Mouse (Mus musculus) right cerebral cortex, postnatal 4 days (tissue): ENCODE measurements at regions not wholly inside any gene's neighbourhood (a gene's known extent, or its start where the extent isn't known, plus 50 kb on each side); places are given as distances from the start of the nearest gene placed in this dataset.
"Not testable (repeated sequence)": the region's sequence is repeated elsewhere in the genome, so short reads cannot be mapped to it uniquely, and the experiment has no call there.

Source experiments
- DNase-seq: peaks from one replicate; pipeline ENCODE4 v3.0.0-alpha.2; 2022

- no peak for DNase-seq
Measured at GRCm38 (mm10) chr14:76746282-76746681, 189.6 kb upstream of the Serp2 start.

GRCm38 (mm10) chr14:76744674-76745433, 188.2 kb upstream of the Serp2 start:
- no peak for DNase-seq

GRCm38 (mm10) chr14:76742297-76742696, 185.6 kb upstream of the Serp2 start:
- DNase-seq = no peak

DNA sequence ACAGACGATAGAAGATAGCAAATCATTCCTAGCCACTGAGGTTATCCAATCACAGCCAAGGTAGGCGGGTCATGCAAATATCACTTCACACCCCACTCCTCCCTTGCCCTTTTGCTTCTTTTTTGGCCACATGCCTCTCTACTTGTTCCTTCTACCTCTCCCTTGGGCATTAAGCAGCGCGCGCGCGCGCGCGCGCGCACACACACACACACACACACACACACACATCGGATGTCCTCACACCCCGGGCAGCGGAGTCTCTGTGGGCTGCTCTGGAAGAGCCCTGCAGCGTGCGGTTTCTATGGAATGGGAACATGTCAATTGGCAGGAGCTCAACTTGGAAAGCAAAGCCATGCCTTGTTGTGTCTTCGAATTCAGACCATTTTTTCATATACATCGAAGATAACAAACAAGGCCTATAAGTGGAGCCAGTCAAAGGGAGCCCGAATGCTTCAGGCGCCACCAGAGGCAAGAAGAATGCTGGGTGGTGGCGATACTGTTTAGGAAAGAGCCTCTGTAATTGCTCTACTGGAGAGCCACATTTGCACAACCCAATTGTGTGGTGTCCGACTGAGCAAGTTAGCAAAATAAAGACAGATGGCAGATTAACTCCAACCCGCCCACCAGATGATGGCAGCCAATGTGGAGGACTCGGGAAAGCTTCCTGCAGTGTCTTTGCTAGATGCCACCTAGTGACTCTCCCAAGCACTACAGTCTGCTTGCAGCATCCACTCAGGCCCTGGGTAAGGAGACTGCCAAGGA, 183.3 kb upstream of the Serp2 start:
- peak; percentile 70 for DNase-seq

DNA sequence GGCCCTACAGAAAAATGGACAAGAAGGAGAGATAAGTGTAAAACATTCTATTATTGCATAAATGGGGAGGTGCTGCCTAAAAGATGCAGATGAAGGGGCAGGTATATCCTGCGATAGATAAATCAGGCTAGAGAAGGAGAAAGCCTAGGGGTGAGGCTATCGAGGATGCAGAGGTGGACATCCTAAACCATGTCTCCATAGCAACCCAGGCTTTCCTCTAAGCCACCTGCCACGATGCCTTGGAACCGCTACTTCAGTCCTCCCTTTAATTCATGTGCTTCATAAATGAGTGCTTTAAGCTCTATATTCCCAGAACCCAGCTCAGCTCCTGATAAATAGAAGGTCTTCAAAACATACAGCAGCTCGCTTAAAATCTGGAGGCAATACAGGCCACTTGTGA, 179.3 kb upstream of the Serp2 start:
- no peak for DNase-seq

DNA sequence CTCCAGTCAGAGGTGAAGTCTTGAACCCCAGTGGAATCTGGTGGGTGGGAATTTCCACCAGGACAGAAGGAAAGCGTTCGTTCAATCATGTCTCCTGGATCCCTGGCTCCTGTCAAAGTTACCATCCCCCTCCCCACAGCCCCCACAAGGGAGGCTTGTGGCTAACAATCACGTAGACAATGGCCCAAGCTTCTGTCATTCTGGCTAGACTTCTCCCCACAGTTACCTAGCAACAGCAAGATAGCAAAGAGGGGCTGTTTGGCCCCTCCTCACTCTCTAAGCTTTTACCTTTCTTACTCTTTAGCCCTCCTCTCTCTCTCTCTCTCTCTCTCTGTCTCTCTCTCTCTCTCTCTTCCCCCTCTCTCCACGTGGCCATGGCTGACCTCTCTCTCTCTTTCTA, 178.4 kb upstream of the Serp2 start:
- DNase-seq = no peak

GRCm38 (mm10) chr14:76733258-76733823, 176.7 kb upstream of the Serp2 start:
- DNase-seq = no peak

DNA sequence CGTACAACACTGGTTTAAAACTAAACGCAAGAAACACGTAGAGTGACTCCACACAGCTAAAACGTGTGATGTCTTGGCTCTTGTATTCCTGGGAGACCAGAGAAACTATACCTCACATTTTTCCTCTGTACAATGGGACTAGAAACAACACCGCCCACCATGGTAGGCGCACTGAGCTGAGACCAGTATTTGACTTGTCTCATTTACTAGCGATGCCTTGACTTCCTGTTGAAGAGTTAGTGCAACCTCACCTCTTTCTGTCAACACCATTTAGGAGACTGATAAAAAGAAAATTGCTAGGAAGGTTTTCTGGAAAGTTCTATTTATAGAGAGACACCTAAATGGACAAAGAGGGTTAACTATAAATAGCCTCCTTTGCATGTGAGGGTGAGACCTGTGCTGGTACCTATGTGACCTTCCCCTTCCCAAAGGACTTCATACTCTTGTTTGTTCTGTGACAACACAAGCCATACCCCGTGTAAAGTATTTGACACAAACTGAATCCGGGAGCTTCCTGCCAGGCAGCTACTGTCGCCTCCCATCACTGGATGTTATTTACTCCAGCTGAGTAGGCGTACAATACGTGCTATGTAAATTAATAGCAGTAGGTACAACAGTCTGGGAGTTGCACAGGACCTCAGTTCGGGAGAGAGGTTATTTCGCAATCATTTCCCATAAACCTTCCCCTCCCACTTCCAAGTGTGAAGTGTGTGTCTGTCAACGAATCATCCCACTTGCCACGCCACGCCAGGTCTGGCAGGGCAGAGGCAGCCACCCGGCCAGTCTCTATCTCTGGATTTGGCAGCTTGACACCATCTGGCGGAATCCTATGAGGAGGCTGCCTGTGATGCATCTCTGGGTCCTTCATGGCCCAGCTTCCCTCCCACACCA, 174.7 kb upstream of the Serp2 start:
- no peak for DNase-seq

DNA sequence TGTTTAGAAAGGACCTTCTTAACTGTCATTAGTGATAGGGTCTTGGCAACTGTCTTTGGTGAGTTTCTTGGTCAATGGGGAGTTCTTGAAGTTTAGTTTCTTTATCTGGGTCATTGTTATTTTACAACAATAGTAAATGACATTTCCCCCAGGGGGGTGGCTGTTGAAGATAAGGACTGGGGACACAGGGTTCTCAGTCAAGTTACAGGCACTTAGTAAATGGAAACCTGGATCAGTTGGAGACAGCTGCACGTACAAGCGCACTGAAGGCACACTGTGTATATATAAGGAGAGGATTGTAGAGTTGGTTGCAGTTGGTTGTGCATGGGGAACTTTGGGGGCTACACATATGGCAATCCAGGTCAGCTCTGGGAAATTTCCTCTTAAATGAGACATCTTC, 169.2 kb upstream of the Serp2 start:
- no peak for DNase-seq

DNA sequence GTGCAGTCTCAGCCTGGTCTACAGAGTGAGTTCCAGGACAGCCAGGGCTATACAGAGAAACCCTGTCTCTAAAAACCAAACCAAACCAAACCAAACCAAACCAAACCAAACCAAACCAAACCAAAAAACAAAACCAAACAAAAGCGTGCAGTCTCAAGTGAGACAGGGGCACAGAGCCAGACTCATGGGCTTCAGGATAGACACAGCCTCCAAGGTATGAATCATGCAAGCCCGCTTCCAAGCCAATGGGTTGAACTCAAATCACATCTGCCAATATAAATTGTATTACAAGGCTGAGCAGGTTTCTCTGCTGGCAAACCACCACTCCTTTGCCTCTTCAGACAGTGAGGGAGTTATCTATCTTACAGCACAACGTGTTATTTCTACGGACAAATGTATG, 168.5 kb upstream of the Serp2 start:
- not testable (repeated sequence) for DNase-seq

GRCm38 (mm10) chr14:76724826-76725225, 168.1 kb upstream of the Serp2 start:
- no peak for DNase-seq

- no peak for DNase-seq
Measured at GRCm38 (mm10) chr14:76724395-76724794, 167.7 kb upstream of the Serp2 start.

DNA sequence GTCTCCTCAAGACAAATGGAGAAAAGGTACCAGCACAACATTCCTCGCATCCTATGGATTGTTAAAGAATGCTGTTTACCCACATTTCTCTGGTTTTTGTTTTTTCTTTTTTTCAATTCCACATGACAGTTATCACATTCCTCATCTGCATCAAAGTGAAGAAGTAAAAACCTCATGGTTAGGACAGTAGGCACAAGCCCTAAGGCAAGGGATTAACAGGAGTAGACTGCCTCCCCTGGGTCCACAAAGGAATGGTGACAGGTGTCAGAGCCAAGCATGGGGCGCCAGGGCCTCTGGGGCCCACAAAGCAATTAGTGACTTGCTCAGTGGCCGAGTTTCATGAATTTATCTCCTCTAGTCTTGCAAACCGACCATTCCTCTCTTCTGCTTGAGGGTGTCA, 166.9 kb upstream of the Serp2 start:
- no peak for DNase-seq

DNA sequence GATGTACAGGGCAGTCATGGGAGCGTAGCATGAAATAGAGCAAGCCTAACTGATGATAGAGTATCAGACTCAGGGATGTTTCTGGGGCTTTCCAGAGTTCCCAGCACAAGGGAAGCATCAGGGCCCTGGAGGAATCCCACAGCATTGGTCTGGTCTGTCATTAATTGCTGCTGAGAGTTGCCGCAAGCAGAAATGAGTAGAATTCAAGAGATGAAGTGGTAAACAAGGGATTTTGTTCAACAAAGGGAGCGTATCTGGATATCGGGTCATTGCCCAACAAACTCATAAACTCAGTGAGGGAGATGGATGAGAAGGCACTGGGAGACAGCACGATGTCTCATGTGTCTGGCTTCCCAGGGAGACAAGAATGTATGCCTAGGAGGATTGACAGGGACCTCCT, 165.6 kb upstream of the Serp2 start:
- DNase-seq = no peak

GRCm38 (mm10) chr14:76721751-76722150, 165.1 kb upstream of the Serp2 start:
- DNase-seq = no peak

DNA sequence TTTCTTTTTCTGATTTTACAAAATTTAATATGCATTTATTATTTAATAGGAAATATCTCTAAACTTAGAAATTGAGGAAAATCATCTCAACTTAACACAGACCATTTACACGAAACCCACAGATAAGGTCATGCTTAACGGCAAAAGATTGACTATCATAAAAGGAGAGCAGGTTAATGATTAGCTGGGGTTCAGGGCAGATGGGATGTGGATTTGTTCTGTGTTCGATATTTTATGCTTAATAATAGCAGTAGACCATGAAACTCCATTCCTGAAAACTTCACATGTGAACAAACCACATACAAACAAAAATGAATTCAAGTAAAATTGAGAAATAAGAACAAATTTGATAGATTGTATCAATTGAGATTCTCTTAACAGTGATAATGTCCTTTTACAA, 160.4 kb upstream of the Serp2 start:
- no peak for DNase-seq

DNA sequence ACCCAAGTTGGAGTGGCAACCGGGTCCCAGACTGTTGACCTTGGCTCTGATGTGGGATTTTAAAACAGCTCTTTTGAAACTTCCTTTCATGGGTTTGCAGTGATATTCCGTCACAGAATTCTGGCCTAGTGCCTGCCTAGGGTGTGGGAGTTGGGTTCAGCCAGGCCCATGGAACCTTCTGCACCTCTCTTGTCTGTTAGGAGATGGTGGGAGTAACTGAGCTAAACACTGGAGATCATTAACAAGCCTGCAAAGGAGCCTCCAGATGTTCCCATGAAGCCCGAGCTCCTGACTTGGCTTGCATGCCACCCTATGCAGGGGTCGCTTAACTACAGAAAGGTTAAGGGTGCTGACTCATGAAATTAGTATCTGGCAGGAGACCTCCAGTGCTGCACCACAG, 158.0 kb upstream of the Serp2 start:
- DNase-seq = no peak

DNA sequence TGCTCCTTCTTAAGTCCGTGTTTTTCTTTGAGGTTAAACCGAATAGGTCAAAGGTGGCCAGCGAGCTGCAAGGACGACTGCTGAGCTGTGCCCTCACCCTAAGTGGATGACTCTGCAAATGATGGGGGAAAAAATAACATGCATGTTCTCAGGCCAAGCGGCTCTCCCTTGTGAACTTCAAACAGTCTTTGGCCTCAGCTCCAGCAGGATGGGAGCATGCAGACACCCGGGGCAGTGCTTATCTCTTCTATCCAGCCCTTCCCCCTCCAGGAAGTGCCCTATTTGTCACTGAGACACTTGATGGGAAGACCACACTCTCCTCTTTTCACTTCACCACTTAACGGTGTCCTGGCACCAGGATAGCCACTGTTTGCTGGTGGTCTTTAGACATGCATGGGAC, 157.3 kb upstream of the Serp2 start:
- no peak for DNase-seq

DNA sequence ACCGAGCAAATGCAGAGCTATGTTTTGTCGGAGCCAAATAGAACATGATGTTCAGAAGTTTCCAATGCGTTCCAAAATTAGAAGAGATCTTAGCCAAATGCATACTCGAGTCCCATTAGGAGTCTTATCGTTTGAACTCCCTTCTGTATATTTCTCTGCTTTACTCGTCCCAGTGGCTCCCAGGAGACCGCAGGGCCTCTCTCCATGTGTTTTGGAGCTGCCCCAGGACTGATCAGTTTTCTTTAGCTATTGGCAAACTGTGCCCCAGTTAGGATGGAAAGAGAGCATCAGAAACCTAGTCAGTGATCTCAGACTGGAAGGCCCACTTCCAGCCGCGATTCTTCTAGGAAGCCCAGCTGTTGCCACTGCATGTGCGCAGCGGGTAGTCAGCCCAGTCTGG, 152.0 kb upstream of the Serp2 start:
- DNase-seq = no peak

DNA sequence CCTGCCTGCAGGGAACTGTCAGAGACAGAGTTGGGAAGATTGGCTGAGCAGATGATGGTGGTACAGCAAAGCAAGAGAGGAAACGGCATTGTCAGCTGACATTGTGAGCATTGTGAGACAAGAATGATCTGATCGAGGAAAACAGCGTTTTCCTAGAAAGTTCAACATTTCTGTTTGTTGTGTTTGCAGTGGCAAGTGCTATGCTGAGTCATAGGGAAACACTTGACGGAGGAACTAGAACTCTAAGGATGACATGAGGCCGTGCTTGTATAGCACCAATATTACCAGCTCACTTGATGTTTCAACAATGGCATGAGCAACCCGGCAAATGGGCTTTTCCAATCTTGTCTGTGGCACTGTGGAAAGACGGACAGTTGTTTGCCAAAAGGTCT, 146.7 kb upstream of the Serp2 start:
- DNase-seq = no peak

- DNase-seq = no peak
Measured at GRCm38 (mm10) chr14:76702709-76703372, 146.2 kb upstream of the Serp2 start.

- no peak for DNase-seq
Measured at GRCm38 (mm10) chr14:76701911-76702708, 145.4 kb upstream of the Serp2 start.
